Mouse (Mus musculus) cerebellum, adult 2 months (tissue): ENCODE data around the gene Scd2.

ENCODE experiments used
- CTCF ChIP-seq: fragments of 200-500 bp; IDR thresholded peaks from 2 replicates; pipeline ENCODE4 v1.5.1; 2011; ENCODE audit warnings: low read depth, mild to moderate bottlenecking, control low read depth, low read length, moderate library complexity, borderline replicate concordance; ENCODE audit not compliant: insufficient read depth
- POLR2A ChIP-seq: fragments of 200-500 bp; IDR thresholded peaks from 2 replicates; pipeline ENCODE4 v1.6.1; 2011; ENCODE audit warnings: low read length, control low read depth, borderline replicate concordance; ENCODE audit not compliant: insufficient read depth

DNA sequence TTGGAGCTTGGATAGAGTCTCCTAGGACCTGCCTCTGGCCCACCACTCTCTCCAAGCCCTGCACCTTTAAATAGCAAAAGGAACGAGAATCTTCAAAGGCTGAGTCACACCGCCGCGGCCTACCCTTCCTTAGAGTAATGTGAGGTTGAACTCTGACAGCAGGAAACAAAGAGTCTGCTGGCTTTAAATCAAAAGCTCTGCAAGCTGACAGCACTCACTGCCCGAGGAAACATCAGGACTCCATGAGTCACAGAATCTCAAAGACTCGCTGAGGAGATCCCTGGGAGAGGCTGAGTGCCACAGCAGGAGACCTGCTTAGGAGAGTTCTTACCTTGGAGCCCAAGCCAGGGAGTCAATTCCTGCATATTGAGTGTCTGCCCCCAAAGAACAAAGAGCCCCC is 12.7 kb upstream of the Scd2 start:
- no peak for TF ChIP-seq CTCF
- no peak for TF ChIP-seq POLR2A
